Mouse (Mus musculus) midbrain, embryonic 13.5 days (tissue): ENCODE data around the gene Hivep3. TPM values are rescaled to one million over a fixed set of nuclear protein-coding genes. Genes with fewer than 3 reads are reported as not detected.

Source experiments
- ATAC-seq: fragments of 200-750 bp; cut with Nextera tagmentation; 2 replicates; pipeline ENCODE4 v1.8.0; 2017; ENCODE audit warnings: mild to moderate bottlenecking, moderate TSS enrichment, moderate library complexity
- H3K27ac ChIP-seq: fragments of 300-500 bp; sonication (generic); 2 replicates; pipeline ENCODE4 v1.5.1; 2015; ENCODE audit warnings: inconsistent platforms, mild to moderate bottlenecking, moderate library complexity
- H3K27me3 ChIP-seq: fragments of 300-500 bp; sonication (generic); 2 replicates; pipeline ENCODE4 v1.6.1; 2015; ENCODE audit warnings: mild to moderate bottlenecking, inconsistent platforms
- H3K36me3 ChIP-seq: fragments of 300-500 bp; sonication (generic); 2 replicates; pipeline ENCODE4 v1.6.1; 2015; ENCODE audit warnings: mild to moderate bottlenecking, inconsistent platforms
- H3K4me1 ChIP-seq: fragments of 300-500 bp; sonication (generic); replicated peaks from 2 replicates; pipeline ENCODE4 v1.6.1; 2015; ENCODE audit warnings: inconsistent platforms
- H3K4me2 ChIP-seq: fragments of 300-500 bp; sonication (generic); replicated peaks from 2 replicates; pipeline ENCODE4 v1.6.1; 2015; ENCODE audit warnings: moderate library complexity, mild to moderate bottlenecking, inconsistent platforms
- H3K4me3 ChIP-seq: fragments of 300-500 bp; sonication (generic); replicated peaks from 2 replicates; pipeline ENCODE4 v1.5.1; 2015; ENCODE audit warnings: mild to moderate bottlenecking, inconsistent platforms
- H3K9ac ChIP-seq: fragments of 300-500 bp; sonication (generic); replicated peaks from 2 replicates; pipeline ENCODE4 v1.6.1; 2015; ENCODE audit warnings: mild to moderate bottlenecking, inconsistent platforms
- H3K9me3 ChIP-seq: fragments of 300-500 bp; sonication (generic); 2 replicates; pipeline ENCODE4 v1.6.1; 2016; ENCODE audit warnings: mild to moderate bottlenecking, inconsistent platforms
- WGBS: fragments of 180-500 bp; shearing (Covaris S2); methylation state at CpG from one replicate; pipeline ENCODE4 v1.1.7; 2015; 5-methylcytosine and 5-hydroxymethylcytosine counted together
- polyA plus RNA-seq: library from polyadenylated mRNA; unstranded; fragments of >200 nt; fragmentation: Nextera tagmentation; extraction: Ambion mirVana; gene quantifications from 2 replicates; pipeline ENCODE4 v1.2.1, GENCODE M21; 2015

Gene Hivep3
- polyA plus RNA-seq, 1 experiment from 2014 or later = 9.5 TPM

DNA sequence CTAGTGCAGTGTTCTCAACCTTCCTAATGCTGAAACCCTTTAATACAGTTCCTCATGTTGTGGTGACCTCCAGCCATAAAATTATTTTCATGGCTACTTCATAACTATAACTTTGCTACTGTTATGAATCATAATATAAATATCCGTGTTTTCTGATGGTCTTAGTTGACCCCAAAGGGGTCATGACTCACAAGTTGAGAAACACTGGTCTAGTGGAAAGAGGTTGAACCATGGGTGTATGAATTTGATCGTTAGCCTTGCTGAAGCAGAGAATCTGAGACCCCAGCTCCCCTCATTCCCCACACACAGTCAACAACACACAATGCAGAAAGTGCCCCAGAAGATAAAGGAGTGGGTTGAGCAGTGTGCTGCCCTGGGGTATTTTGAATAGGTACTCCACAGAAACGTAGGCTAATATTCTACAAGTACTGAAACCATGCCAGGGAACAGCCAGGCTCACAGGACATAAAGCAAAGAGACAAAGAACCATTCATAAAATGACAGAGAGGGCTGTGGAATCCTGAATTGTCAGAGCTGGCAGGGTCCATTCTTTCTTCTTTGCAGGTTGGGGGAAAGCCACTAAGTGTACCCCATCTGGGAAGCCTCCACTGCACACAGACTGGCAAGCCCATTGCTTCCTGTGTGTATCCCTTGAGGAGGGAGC, 212.8 kb downstream of the Hivep3 start:
- Histone ChIP-seq H3K36me3 (no peaks in the 10 kb centered on the region), H3K27ac (no peak overlapping the region), H3K27me3 (no peaks in the 10 kb centered on the region), H3K9me3 (peaks cover 5% of the 10 kb centered on the region; the same call in 1 of the 2 replicates), H3K9ac (no peak overlapping the region), H3K4me3 (no peak overlapping the region), H3K4me1 (peaks cover 9% of the 10 kb centered on the region; the same call in 1 of the 2 replicates), H3K4me2 (no peak overlapping the region)
- no peak for ATAC-seq
- 56% methylated on average over 3 of the region's 3 CpGs for WGBS

DNA sequence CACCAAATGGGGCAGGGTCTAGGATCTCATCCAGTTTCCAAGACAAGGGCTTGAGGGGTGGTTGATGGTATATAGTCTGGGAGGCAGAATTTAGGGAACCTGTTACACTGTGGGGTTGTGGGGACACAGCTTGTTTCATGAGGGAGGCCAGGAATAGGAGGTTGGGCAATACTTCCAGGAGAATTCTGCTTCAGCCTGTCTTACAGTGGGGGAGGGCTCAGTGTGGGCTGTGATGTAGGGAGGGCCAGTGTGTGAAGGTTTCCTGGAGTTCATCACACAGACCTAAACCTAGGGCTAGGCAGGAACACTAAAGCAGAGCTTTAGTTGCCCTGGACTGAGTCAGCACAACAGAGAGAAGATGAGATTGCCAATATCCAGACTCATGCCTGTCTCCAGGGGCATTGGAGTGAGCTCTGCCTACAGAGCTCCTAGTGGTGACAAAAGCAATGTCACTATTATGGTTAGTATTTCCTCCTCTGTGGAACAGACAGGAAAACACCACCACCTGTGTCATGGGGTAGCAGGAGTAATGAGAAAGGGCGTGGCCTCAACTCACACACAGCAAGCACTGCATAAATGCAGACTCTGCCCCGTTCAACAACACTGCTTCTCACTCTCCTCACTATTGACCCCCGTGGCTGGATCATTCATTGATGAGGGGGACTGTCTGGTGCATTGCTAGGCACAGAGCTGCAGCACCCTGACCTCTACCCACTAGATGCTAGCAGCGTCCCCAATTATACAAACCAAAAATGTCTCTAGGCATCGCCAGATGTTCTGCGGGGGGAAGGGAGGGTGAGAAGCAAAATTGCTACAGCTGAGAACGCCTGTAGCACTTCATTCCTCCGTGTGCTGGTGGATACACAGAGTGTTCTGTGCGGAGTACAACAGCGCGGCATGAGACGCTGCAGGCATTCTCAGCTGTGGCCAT, 213.9 kb downstream of the Hivep3 start:
- Histone ChIP-seq H3K9me3 (peaks cover 5% of the 10 kb centered on the region; the same call in 1 of the 2 replicates), H3K36me3 (no peaks in the 10 kb centered on the region), H3K9ac (no peak overlapping the region), H3K4me1 (peaks cover 9% of the 10 kb centered on the region; the same call in 1 of the 2 replicates), H3K4me3 (no peak overlapping the region), H3K27me3 (no peaks in the 10 kb centered on the region), H3K27ac (no peak overlapping the region), H3K4me2 (no peak overlapping the region)
- peak; percentile 43; the same call in 1 of the 2 replicates for ATAC-seq
- 82% methylated on average over 12 of the region's 12 CpGs for WGBS

DNA sequence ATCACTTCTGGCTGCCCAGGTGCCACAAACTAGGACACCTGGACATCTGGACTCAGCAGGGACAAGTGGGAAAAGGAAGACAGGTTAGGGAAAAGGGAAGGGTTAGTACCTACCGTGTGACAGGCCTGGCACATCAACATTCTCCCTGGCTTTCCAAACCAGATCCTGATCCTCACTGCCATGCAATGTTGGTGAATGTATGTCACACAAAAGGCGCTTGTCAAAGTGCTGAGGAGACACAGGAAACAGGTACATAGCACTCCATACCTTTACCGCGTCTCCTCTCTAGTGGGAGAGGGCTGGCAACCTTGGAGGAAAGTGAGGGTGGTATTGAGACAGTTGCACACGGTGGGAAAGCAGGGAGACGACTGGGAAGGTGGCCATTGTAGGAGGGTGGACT, 214.8 kb downstream of the Hivep3 start:
- no peaks in the 10 kb centered on the region for H3K27me3 ChIP-seq
- no peak overlapping the region for H3K4me3 ChIP-seq
- H3K4me1 ChIP-seq = peaks cover 9% of the 10 kb centered on the region; the same call in 1 of the 2 replicates
- H3K4me2 ChIP-seq = no peak overlapping the region
- H3K9ac ChIP-seq = no peak overlapping the region
- peaks cover 5% of the 10 kb centered on the region; the same call in 1 of the 2 replicates for H3K9me3 ChIP-seq
- no peak overlapping the region for H3K27ac ChIP-seq
- WGBS = 86% methylated on average over 6 of the region's 6 CpGs
- ATAC-seq = no peak
- no peaks in the 10 kb centered on the region for H3K36me3 ChIP-seq

DNA sequence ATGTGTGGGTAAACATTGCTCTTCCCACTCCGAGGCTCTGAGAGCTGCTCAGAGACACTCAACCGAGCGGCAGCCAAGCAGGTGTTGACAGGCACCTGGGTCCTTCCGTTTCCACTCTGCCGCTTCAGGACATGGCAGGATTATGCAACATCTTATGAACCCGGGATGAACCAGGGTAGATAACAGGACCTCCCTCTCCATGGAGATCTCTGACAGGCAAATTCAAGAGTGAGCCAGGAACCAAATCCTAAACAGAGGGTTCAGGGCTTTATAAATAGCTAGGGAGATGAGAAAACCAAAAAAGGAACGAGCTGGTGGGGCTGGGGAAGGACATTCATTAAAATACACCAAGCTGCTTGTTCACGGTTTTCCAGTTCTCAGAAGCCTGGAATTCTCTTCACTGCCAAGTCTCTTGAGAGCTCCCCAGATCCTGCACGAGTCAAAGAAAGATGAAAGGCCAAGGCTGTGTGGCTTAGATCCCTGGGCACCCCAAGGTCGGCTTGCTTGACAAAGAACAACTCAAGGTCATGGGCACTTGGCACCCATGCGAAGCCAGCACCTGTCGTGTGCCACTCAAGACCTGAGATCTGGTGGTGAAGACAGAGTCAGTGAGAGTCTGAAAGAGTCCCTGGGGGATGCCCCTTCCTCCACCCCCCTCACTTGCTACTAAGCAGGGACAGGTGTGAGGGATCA, 215.5 kb downstream of the Hivep3 start:
- Histone ChIP-seq H3K27me3 (no peaks in the 10 kb centered on the region), H3K4me3 (no peak overlapping the region), H3K27ac (no peak overlapping the region), H3K4me2 (no peak overlapping the region), H3K9me3 (peaks cover 5% of the 10 kb centered on the region; the same call in 1 of the 2 replicates), H3K4me1 (peaks cover 9% of the 10 kb centered on the region; the same call in 1 of the 2 replicates), H3K9ac (no peak overlapping the region), H3K36me3 (no peaks in the 10 kb centered on the region)
- 82% methylated on average over 12 of the region's 12 CpGs for WGBS
- no peak for ATAC-seq

DNA sequence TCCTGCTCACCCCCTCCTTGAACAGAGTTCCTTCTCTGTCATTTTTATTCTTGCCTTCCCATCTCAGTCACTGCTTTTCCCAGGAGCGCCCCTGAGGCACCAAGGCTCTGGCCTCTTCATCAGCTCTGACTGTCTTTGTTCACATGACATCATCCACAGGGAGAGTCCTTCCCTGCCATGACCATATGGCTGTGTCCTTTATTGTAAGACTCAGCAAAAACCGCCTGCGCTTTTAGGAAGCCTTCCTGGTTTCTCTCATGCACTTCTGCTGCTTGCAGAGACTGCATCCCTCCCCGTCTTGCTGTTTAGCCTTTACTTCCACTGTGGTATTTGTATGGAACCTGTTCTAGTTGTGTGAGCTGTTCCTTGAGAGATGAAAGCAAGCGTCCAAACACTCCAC, 216.6 kb downstream of the Hivep3 start:
- Histone ChIP-seq H3K27me3 (no peaks in the 10 kb centered on the region), H3K9ac (no peak overlapping the region), H3K4me1 (peaks cover 9% of the 10 kb centered on the region; the same call in 1 of the 2 replicates), H3K27ac (no peak overlapping the region), H3K4me2 (no peak overlapping the region), H3K9me3 (no peaks in the 10 kb centered on the region; the same call in 1 of the 2 replicates), H3K4me3 (no peak overlapping the region), H3K36me3 (no peaks in the 10 kb centered on the region)
- ATAC-seq = no peak
- 79% methylated on average over 5 of the region's 5 CpGs for WGBS

DNA sequence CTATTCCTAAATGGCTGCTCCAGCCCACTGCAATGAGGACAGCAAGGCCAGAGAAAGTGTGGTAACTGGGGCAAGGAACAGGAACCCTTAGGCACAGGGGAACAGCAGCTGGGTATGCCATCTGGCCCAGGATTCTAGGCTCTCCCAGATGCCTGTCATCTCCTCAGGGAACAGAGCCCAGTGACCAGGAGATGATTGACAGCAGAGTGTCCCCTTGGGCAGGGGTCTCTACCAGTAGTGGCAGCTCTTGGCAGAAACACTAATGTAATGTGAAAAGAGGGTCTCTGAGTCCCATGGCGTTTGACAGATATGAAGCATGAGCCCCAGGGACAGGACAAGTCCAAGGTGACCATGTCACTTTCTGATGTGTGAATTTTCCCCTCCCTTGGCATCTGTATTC, 217.5 kb downstream of the Hivep3 start:
- Histone ChIP-seq H3K4me1 (peaks cover 9% of the 10 kb centered on the region; the same call in 1 of the 2 replicates), H3K27ac (no peak overlapping the region), H3K27me3 (no peaks in the 10 kb centered on the region), H3K4me3 (no peak overlapping the region), H3K9ac (no peak overlapping the region), H3K9me3 (no peaks in the 10 kb centered on the region), H3K36me3 (no peaks in the 10 kb centered on the region), H3K4me2 (no peak overlapping the region)
- WGBS = 83% methylated on average over 1 of the region's 1 CpGs
- no peak for ATAC-seq

DNA sequence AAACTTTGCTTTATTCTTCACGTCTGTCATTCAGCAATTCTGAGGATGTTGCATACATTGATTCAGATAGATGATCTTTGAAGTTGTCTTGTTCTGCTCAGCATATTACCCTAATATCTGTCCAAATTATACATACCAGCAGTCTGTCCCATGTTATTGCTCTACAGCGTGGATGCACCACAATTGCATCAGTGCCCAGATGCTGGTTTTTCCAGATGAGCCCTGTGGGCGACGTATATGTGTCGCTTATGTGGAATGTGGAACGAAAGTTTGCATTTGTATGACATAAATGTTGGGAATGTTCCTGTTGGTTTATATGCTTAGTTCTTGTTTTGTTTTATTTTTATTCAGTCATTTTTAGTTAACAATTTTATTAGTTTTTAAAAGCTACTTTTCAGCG, 221.4 kb downstream of the Hivep3 start:
- no peak for ATAC-seq
- 93% methylated on average over 7 of the region's 7 CpGs for WGBS
- Histone ChIP-seq H3K4me3 (no peak overlapping the region), H3K4me1 (peaks cover 7% of the 10 kb centered on the region; the same call in 1 of the 2 replicates), H3K4me2 (no peak overlapping the region), H3K27me3 (no peaks in the 10 kb centered on the region), H3K9me3 (no peaks in the 10 kb centered on the region), H3K36me3 (no peaks in the 10 kb centered on the region), H3K9ac (no peak overlapping the region), H3K27ac (no peak overlapping the region)

DNA sequence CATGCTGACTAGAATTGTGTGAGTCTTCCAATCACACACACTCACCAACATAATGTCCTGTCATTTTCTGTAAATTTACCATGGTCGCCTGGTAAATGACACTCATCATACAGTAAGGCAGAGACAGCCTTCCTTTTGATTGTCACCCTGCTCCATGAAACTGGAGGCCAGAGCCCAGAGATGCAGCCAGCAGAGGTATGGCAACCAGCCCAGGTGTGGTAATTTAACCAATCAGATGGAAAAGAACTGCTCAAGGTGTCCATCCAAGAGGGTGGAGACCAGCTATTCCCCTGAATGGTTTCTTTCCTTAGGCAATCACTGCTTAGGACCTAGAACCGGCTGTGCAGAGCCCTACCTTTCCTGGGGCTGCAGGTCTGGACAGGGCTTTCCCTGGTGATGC, 224.4 kb downstream of the Hivep3 start:
- WGBS = 90% methylated on average over 2 of the region's 2 CpGs
- H3K36me3 ChIP-seq = no peaks in the 10 kb centered on the region
- H3K4me2 ChIP-seq = no peak overlapping the region
- H3K27me3 ChIP-seq = no peaks in the 10 kb centered on the region
- H3K4me3 ChIP-seq = no peak overlapping the region
- no peaks in the 10 kb centered on the region for H3K4me1 ChIP-seq
- no peaks in the 10 kb centered on the region for H3K9me3 ChIP-seq
- no peak overlapping the region for H3K27ac ChIP-seq
- no peak for ATAC-seq
- H3K9ac ChIP-seq = no peak overlapping the region

DNA sequence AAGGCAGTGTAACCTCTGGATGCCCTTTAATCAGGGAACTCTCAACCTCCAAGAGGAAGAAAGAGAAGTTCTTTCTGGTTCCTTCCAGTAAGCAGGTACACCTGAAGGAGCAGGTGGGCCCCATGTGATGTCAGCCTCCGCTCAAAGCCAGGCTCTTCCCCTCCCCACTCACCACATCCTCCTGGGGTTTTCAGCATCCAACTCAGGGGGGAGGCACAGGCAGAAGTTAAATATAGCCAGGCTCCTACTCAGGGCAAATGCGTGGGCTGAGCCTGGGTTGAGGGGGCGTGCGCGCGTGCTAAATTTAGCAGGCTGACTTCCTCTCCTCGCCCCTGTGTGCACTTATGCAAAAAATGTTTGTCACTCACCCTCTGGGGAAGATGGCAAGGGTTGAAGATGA, 225.7 kb downstream of the Hivep3 start:
- H3K4me2 ChIP-seq = no peak overlapping the region
- H3K9me3 ChIP-seq = no peaks in the 10 kb centered on the region
- H3K27me3 ChIP-seq = no peaks in the 10 kb centered on the region
- 86% methylated on average over 7 of the region's 7 CpGs for WGBS
- H3K9ac ChIP-seq = no peak overlapping the region
- no peak overlapping the region for H3K4me3 ChIP-seq
- H3K27ac ChIP-seq = no peak overlapping the region
- no peaks in the 10 kb centered on the region for H3K36me3 ChIP-seq
- ATAC-seq = no peak
- H3K4me1 ChIP-seq = no peaks in the 10 kb centered on the region

DNA sequence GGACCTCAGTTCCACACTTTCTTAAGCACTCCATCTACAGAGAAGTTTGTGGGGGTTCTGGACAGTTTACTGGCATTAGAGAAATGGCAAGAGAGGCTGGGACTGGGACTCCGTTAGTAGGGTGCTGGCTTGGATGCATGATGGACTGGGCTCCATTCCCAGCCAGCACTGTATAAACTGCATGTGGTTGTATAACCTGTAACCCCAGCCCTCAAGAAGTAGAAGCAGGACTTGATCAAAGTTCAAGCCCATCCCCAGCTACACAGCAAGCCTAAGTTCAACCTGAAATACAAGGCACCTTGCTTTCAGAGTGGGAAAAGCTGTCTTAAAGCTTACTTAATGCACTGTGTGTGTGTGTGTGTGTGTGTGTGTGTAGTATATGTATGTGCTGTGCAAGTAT, 226.3 kb downstream of the Hivep3 start:
- no peaks in the 10 kb centered on the region for H3K9me3 ChIP-seq
- H3K4me2 ChIP-seq = no peak overlapping the region
- H3K4me3 ChIP-seq = no peak overlapping the region
- H3K4me1 ChIP-seq = no peaks in the 10 kb centered on the region
- no peaks in the 10 kb centered on the region for H3K27me3 ChIP-seq
- no peak overlapping the region for H3K9ac ChIP-seq
- H3K27ac ChIP-seq = no peak overlapping the region
- ATAC-seq = no peak
- 97% methylated on average over 1 of the region's 1 CpGs for WGBS
- H3K36me3 ChIP-seq = no peaks in the 10 kb centered on the region

DNA sequence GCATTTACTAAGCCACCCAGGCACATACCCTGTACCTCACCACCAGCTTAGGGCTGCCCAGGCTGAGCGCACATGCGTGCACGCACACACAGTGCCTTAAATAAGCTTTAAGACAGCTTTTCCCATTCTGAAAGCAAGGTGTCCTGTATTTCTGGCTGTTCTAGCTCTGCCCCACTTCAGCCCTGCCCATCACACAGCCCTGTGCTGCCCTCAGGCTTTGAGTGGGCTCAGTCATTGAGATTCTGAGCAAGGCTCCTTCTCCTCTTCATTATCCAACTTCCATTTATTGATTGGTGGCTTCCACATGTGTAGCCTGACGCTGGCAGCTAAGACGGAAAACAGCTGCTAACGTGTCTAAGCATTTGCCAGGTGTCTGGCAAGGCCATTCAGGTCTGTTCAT, 226.9 kb downstream of the Hivep3 start:
- Histone ChIP-seq H3K27ac (no peak overlapping the region), H3K36me3 (no peaks in the 10 kb centered on the region), H3K9ac (no peak overlapping the region), H3K4me3 (no peak overlapping the region), H3K4me2 (no peak overlapping the region), H3K27me3 (no peaks in the 10 kb centered on the region), H3K9me3 (no peaks in the 10 kb centered on the region), H3K4me1 (no peaks in the 10 kb centered on the region)
- WGBS = 80% methylated on average over 6 of the region's 6 CpGs
- peak; percentile 77 for ATAC-seq

DNA sequence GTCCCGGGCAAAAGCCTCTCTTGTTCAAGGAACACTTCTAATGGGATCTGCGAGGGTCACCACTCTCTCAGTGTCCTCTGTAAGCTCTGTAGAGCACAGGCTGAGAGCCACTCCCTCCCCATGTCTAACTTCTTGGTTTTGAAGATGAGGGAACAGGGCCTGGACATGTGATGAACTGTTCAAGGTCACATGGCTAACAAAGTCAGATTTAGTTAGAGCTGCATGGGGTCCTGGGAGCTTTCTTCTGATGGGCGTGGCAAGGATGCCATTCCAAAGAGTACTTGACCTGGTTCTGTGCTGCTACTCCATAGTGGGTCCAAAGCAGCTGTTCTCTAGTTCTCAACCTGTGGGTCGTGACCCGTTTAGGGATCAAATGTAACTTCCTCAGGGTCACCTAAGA, 227.6 kb downstream of the Hivep3 start:
- Histone ChIP-seq H3K27me3 (no peaks in the 10 kb centered on the region), H3K27ac (no peak overlapping the region), H3K4me2 (no peak overlapping the region), H3K4me1 (no peaks in the 10 kb centered on the region), H3K36me3 (no peaks in the 10 kb centered on the region), H3K4me3 (no peak overlapping the region), H3K9me3 (no peaks in the 10 kb centered on the region), H3K9ac (no peak overlapping the region)
- no peak for ATAC-seq
- WGBS = 89% methylated on average over 5 of the region's 5 CpGs
